Mouse (Mus musculus) liver, adult (tissue): ENCODE data around the gene Olfr1440.

Experiments
- GATA4 ChIP-seq: IDR thresholded peaks from 2 replicates; pipeline ENCODE4 v1.6.1; 2014; ENCODE audit warnings: mild to moderate bottlenecking, low read length; ENCODE audit not compliant: insufficient replicate concordance

The Olfr1440 gene

DNA sequence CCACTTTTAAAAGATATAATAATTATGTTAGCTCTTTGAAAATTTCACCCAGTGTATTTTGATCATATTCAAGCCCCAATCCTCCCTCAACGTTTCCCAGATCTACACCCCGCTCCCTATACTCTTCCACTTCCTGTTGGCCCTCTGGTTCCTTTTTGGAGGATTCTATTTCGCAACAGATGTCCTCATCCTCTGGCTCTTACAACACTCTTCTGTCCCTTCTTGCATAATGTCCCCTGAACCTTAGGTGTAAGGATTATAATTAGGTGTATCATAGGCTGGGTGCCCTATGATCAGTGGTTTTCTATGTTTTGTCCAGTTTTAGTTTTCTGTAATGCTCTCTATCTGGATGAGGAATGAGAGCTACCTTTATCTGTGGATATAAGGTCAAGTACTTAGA lies 57.9 kb downstream of the Olfr1440 start:
- TF ChIP-seq GATA4: no peak
